Mouse (Mus musculus): Measurements from ENCODE around the gene Dbx2. TPM values are rescaled to one million over a fixed set of nuclear protein-coding genes. Genes with fewer than 3 reads are reported as not detected.

Dbx2 gene
- polyA plus RNA-seq, 1 experiment from 2014 or later, result not detected

DNA sequence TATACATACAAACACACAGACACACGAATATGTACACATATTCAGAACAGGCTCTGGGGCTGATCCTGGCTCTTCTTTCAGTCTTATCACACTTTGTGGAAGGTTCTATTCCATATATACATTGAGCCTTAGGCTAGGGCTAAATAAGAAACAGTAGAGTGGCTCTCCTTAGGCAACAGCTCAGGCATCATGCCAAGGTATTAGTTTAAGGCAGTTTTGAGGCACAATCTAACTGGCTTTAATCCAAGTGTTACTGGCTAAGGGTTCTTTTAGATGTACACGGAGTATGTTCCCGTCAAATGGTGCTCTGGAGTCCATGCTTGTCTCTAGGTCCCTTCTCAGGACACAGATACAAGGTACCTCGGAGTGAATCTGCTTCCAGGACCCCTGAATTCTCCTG is 31.4 kb downstream of the Dbx2 start:
- no peaks in the 10 kb centered on the region for H3K4me1 ChIP-seq (ENCODE audit: insufficient read depth)
- H3K27me3 ChIP-seq (ENCODE audit: insufficient read depth, low read length), result no peaks in the 10 kb centered on the region
- peak; percentile 67 for DNase-seq
- 70% methylated on average over 4 of the region's 4 CpGs for WGBS
- no peak overlapping the region for H3K4me3 ChIP-seq (ENCODE audit: low read depth, low read length)
- no peaks in the 10 kb centered on the region for H3K36me3 ChIP-seq (ENCODE audit: insufficient read depth)
- no peak overlapping the region for H3K4me2 ChIP-seq
- no peak for ATAC-seq (ENCODE audit: insufficient read depth)
- no peaks in the 10 kb centered on the region for H3K9me3 ChIP-seq (ENCODE audit: low read depth, low read length)
- no peak overlapping the region for H3K27ac ChIP-seq (ENCODE audit: low read depth)
- no peak overlapping the region for H3K9ac ChIP-seq
- TF ChIP-seq CTCF (IDR thresholded peaks at IDR 0.05; ENCODE audit: low read depth), result no peak

- Histone ChIP-seq H3K4me3 (ENCODE audit: low read depth, low read length) (no peak overlapping the region), H3K4me1 (ENCODE audit: insufficient read depth) (no peaks in the 10 kb centered on the region), H3K36me3 (ENCODE audit: insufficient read depth) (no peaks in the 10 kb centered on the region), H3K9ac (no peak overlapping the region), H3K9me3 (ENCODE audit: low read depth, low read length) (no peaks in the 10 kb centered on the region), H3K27ac (ENCODE audit: low read depth) (no peak overlapping the region), H3K27me3 (ENCODE audit: insufficient read depth, low read length) (no peaks in the 10 kb centered on the region), H3K4me2 (no peak overlapping the region)
- no peak for DNase-seq
- WGBS, result 82% methylated on average over 8 of the region's 8 CpGs
- ATAC-seq (ENCODE audit: insufficient read depth), result no peak
- no peak for TF ChIP-seq CTCF (IDR thresholded peaks at IDR 0.05; ENCODE audit: low read depth)
Measured at GRCm38 (mm10) chr15:95622797-95623196, 33.0 kb downstream of the Dbx2 start.

DNA sequence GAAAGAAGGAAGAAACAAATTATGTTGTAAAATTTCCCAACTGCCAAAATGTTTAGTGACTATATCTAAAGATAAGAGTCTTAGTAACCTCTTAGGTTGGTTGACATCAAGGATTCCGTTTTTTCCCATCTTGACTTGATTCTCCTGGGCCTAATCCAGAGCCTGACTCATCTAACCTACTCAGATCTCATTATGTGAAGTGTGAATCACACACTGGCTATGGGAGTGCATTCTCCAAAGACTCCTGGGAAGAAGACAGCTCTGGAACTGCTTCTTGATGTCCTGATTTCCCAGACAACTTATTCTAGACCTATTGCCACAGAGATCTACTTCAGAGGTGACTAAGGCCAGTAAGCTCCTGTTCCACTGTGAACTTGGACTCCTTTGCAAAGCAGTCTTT is 43.2 kb downstream of the Dbx2 start:
- Histone ChIP-seq H3K27me3 (ENCODE audit: insufficient read depth, low read length) (no peaks in the 10 kb centered on the region), H3K9ac (no peak overlapping the region), H3K4me2 (no peak overlapping the region), H3K4me3 (ENCODE audit: low read depth, low read length) (no peak overlapping the region), H3K27ac (ENCODE audit: low read depth) (no peak overlapping the region), H3K9me3 (ENCODE audit: low read depth, low read length) (no peaks in the 10 kb centered on the region), H3K4me1 (ENCODE audit: insufficient read depth) (no peaks in the 10 kb centered on the region), H3K36me3 (ENCODE audit: insufficient read depth) (no peaks in the 10 kb centered on the region)
- 67% methylated on average over 1 of the region's 1 CpGs for WGBS
- no peak for ATAC-seq (ENCODE audit: insufficient read depth)
- no peak for DNase-seq
- no peak for TF ChIP-seq CTCF (IDR thresholded peaks at IDR 0.05; ENCODE audit: low read depth)

- Histone ChIP-seq H3K4me3 (ENCODE audit: low read depth, low read length) (no peak overlapping the region), H3K27ac (ENCODE audit: low read depth) (no peak overlapping the region), H3K4me2 (no peak overlapping the region), H3K9me3 (ENCODE audit: low read depth, low read length) (no peaks in the 10 kb centered on the region), H3K4me1 (ENCODE audit: insufficient read depth) (no peaks in the 10 kb centered on the region), H3K9ac (no peak overlapping the region), H3K27me3 (ENCODE audit: insufficient read depth, low read length) (no peaks in the 10 kb centered on the region), H3K36me3 (ENCODE audit: insufficient read depth) (no peaks in the 10 kb centered on the region)
- no peak for TF ChIP-seq CTCF (IDR thresholded peaks at IDR 0.05; ENCODE audit: low read depth)
- DNase-seq (peak; percentile 11), ATAC-seq (ENCODE audit: insufficient read depth) (no peak)
- WGBS, result 46% methylated on average over 6 of the region's 6 CpGs
Measured at GRCm38 (mm10) chr15:95601179-95601578, 54.6 kb downstream of the Dbx2 start.

GRCm38 (mm10) chr15:95598630-95599029 is 57.1 kb downstream of the Dbx2 start:
- no peaks in the 10 kb centered on the region for H3K36me3 ChIP-seq (ENCODE audit: insufficient read depth)
- no peak for ATAC-seq (ENCODE audit: insufficient read depth)

DNA sequence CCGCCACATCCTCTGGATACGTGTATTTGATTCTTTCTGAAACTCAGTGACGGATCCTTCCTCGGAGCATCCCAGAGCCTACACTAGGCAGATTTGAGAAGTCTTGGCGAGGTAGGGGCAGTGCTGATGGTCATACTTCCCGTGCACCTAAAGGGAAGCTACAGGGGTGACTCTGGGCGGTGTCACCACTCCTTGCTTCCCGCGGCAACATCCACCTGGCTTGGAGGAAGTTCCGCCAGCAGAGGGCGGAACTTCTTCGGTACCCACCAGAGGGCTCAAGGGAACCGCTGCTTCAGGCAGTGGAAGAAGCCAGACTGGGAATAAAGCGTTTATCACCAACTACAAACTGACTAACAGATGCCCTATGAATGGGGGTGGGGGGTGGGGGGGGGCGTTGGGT is 68.9 kb downstream of the Dbx2 start:
- WGBS, result 86% methylated on average over 15 of the region's 15 CpGs
- no peak overlapping the region for H3K4me2 ChIP-seq
- DNase-seq (no peak), ATAC-seq (ENCODE audit: insufficient read depth) (no peak)
- no peaks in the 10 kb centered on the region for H3K36me3 ChIP-seq (ENCODE audit: insufficient read depth)
- H3K27ac ChIP-seq (ENCODE audit: low read depth), result no peak overlapping the region
- no peak overlapping the region for H3K9ac ChIP-seq
- H3K27me3 ChIP-seq (ENCODE audit: insufficient read depth, low read length), result no peaks in the 10 kb centered on the region
- TF ChIP-seq CTCF (IDR thresholded peaks at IDR 0.05; ENCODE audit: low read depth), result no peak
- no peaks in the 10 kb centered on the region for H3K9me3 ChIP-seq (ENCODE audit: low read depth, low read length)
- no peak overlapping the region for H3K4me3 ChIP-seq (ENCODE audit: low read depth, low read length)
- no peaks in the 10 kb centered on the region for H3K4me1 ChIP-seq (ENCODE audit: insufficient read depth)

More at GRCm38 (mm10) chr15:95598630-95599029, 57.1 kb downstream of the Dbx2 start:
- peak; percentile 61 for TF ChIP-seq CTCF (IDR thresholded peaks at IDR 0.05; ENCODE audit: low read depth)
- DNase-seq, result peak; percentile 53
- Histone ChIP-seq H3K27me3 (ENCODE audit: insufficient read depth, low read length) (no peaks in the 10 kb centered on the region), H3K4me2 (no peak overlapping the region), H3K4me1 (ENCODE audit: insufficient read depth) (no peaks in the 10 kb centered on the region), H3K9ac (no peak overlapping the region), H3K9me3 (ENCODE audit: low read depth, low read length) (no peaks in the 10 kb centered on the region), H3K4me3 (ENCODE audit: low read depth, low read length) (no peak overlapping the region), H3K27ac (ENCODE audit: low read depth) (no peak overlapping the region)
- 65% methylated on average over 1 of the region's 1 CpGs for WGBS

DNA sequence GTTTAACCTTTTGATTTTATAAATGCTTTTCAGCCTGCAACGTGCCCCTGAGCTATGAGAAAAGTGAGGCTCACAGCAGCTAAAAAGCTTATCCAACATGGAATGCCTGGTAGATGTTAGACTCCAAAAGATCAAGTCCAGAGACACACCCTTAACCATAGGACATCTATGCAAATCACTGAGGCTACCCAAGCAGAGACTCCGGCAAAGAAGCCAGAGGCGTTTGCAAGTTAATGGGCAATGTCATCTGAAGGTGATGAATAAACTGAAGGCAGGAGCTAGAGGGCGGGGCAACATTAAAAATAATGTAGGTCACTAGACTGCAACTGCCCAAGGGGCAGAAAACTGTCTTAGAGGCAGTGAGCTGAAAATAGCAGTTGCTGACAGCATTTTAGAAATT is 70.9 kb downstream of the Dbx2 start:
- H3K36me3 ChIP-seq (ENCODE audit: insufficient read depth), result no peaks in the 10 kb centered on the region
- no peak for TF ChIP-seq CTCF (IDR thresholded peaks at IDR 0.05; ENCODE audit: low read depth)
- DNase-seq, result no peak
- 44% methylated on average over 4 of the region's 4 CpGs for WGBS
- H3K4me1 ChIP-seq (ENCODE audit: insufficient read depth), result no peaks in the 10 kb centered on the region
- ATAC-seq (ENCODE audit: insufficient read depth), result no peak
- no peak overlapping the region for H3K4me3 ChIP-seq (ENCODE audit: low read depth, low read length)
- H3K27ac ChIP-seq (ENCODE audit: low read depth), result no peak overlapping the region
- H3K9me3 ChIP-seq (ENCODE audit: low read depth, low read length), result no peaks in the 10 kb centered on the region
- no peaks in the 10 kb centered on the region for H3K27me3 ChIP-seq (ENCODE audit: insufficient read depth, low read length)
- no peak overlapping the region for H3K9ac ChIP-seq
- no peak overlapping the region for H3K4me2 ChIP-seq

- WGBS, result 17% methylated on average over 5 of the region's 5 CpGs
- no peaks in the 10 kb centered on the region for H3K27me3 ChIP-seq (ENCODE audit: insufficient read depth, low read length)
- no peak overlapping the region for H3K4me2 ChIP-seq
- no peak for ATAC-seq (ENCODE audit: insufficient read depth)
- H3K4me3 ChIP-seq (ENCODE audit: low read depth, low read length), result no peak overlapping the region
- H3K9ac ChIP-seq, result no peak overlapping the region
- H3K36me3 ChIP-seq (ENCODE audit: insufficient read depth), result no peaks in the 10 kb centered on the region
- no peaks in the 10 kb centered on the region for H3K9me3 ChIP-seq (ENCODE audit: low read depth, low read length)
- peak; percentile 90 for DNase-seq
- TF ChIP-seq CTCF (IDR thresholded peaks at IDR 0.05; ENCODE audit: low read depth), result peak; percentile 81
- no peaks in the 10 kb centered on the region for H3K4me1 ChIP-seq (ENCODE audit: insufficient read depth)
- H3K27ac ChIP-seq (ENCODE audit: low read depth), result no peak overlapping the region
Measured at GRCm38 (mm10) chr15:95574661-95575060, 81.1 kb downstream of the Dbx2 start.

Other genes starting within 250 kb of the Dbx2 start
- gene Nell2, start 127.4 kb downstream of the Dbx2 start, polyA plus RNA-seq (2014; fragmentation: Nextera tagmentation; extraction: Ambion mirVana), result 1.3 and 1.4 TPM in 2 replicates
- 54.7 and 57.5 TPM in 2 replicates for gene Ano6, start 134.9 kb upstream of the Dbx2 start, polyA plus RNA-seq (2014; fragmentation: Nextera tagmentation; extraction: Ambion mirVana)

All from lung, embryonic 14.5 days (tissue).